Mouse (Mus musculus) erythroblast, embryonic 14.5 days (primary cell): ENCODE measurements around the gene Arfip2. TPM values are rescaled to one million over a fixed set of nuclear protein-coding genes. Genes with fewer than 3 reads are reported as not detected.

Experiments
- H3K27me3 ChIP-seq: 2 replicates; pipeline ENCODE4 v1.6.1; 2012; ENCODE audit warnings: inconsistent platforms; ENCODE audit not compliant: control insufficient read depth
- H3K36me3 ChIP-seq: 2 replicates; pipeline ENCODE4 v1.6.1; 2012; ENCODE audit warnings: mild to moderate bottlenecking, inconsistent platforms; ENCODE audit not compliant: control insufficient read depth
- H3K4me1 ChIP-seq: 2 replicates; pipeline ENCODE4 v1.6.1; 2012; ENCODE audit warnings: inconsistent platforms; ENCODE audit not compliant: control insufficient read depth
- H3K4me3 ChIP-seq: replicated peaks from 2 replicates; pipeline ENCODE3; 2012; ENCODE audit warnings: moderate library complexity, mild to moderate bottlenecking, inconsistent platforms
- H3K9me3 ChIP-seq: 2 replicates; pipeline ENCODE4 v1.6.1; 2012; ENCODE audit warnings: low read length, inconsistent platforms, mixed read lengths; ENCODE audit not compliant: control insufficient read depth
- GATA1 ChIP-seq: IDR thresholded peaks from 2 replicates; pipeline ENCODE4 v1.6.1; 2012; ENCODE audit warnings: low read length, inconsistent platforms, mixed read lengths
- TAL1 ChIP-seq: IDR thresholded peaks from 3 replicates; pipeline ENCODE4 v1.6.1; 2012; ENCODE audit warnings: low read length, inconsistent platforms, mixed read lengths
- polyA plus RNA-seq: library from polyadenylated mRNA; stranded (reverse); fragments of >175 nt; gene quantifications from 2 replicates; pipeline ENCODE4 v1.2.3, GENCODE M21; 2012

The Arfip2 gene
- polyA plus RNA-seq, 1 experiment: 1.7 TPM

GRCm38 (mm10) chr7:105617810-105618209 lies 22.4 kb downstream of the Arfip2 start:
- H3K27me3 ChIP-seq: no peaks in the 10 kb centered on the region

DNA sequence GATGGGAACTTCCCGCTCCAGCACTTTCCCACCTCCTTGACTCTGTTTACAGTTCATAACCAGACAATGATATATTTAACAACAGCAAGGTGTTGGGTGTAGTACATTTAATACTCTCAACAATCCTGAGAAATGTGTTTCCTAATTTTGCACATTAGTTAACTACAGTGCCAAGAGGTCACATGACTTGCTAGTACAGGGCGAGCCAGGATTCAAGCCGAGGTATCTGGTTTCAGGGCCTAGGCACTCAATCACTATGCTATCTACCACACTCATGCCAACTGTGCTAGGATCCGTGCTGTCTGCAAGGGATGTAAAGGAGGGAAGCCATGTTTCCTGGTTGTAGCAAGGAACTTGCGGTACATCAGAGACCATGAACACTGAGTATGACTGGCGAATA lies 23.7 kb downstream of the Arfip2 start:
- no peak overlapping the region for H3K4me3 ChIP-seq
- 0 out of 2 replicates have a peak, but pooled peaks cover 2% of the 10 kb centered on the region for H3K4me1 ChIP-seq
- peaks cover 11% of the 10 kb centered on the region; the same call in 1 of the 2 replicates for H3K36me3 ChIP-seq
- H3K27me3 ChIP-seq: no peaks in the 10 kb centered on the region
- no peaks in the 10 kb centered on the region for H3K9me3 ChIP-seq
- TF ChIP-seq GATA1: no peak
- no peak for TF ChIP-seq TAL1

More at GRCm38 (mm10) chr7:105617810-105618209, 22.4 kb downstream of the Arfip2 start:
- no peaks in the 10 kb centered on the region for H3K9me3 ChIP-seq
- H3K36me3 ChIP-seq: peaks cover 10% of the 10 kb centered on the region; the same call in 1 of the 2 replicates
- H3K4me1 ChIP-seq: 0 out of 2 replicates have a peak, but pooled peaks cover 2% of the 10 kb centered on the region
- no peak overlapping the region for H3K4me3 ChIP-seq
- TF ChIP-seq GATA1: no peak
- TF ChIP-seq TAL1: no peak

- Histone ChIP-seq H3K4me1 (0 out of 2 replicates have a peak, but pooled peaks cover 2% of the 10 kb centered on the region), H3K4me3 (no peak overlapping the region), H3K36me3 (peaks cover 18% of the 10 kb centered on the region; the same call in 1 of the 2 replicates), H3K27me3 (no peaks in the 10 kb centered on the region), H3K9me3 (no peaks in the 10 kb centered on the region)
- TF ChIP-seq TAL1: no peak
- no peak for TF ChIP-seq GATA1
Observed at GRCm38 (mm10) chr7:105615720-105616119, 24.5 kb downstream of the Arfip2 start.

- no peak for TF ChIP-seq TAL1
- TF ChIP-seq GATA1: no peak
- H3K36me3 ChIP-seq: peaks cover 19% of the 10 kb centered on the region; the same call in 1 of the 2 replicates
Observed at GRCm38 (mm10) chr7:105614400-105614799, 25.8 kb downstream of the Arfip2 start.

GRCm38 (mm10) chr7:105611767-105612166 lies 28.4 kb downstream of the Arfip2 start:
- Histone ChIP-seq H3K36me3 (peaks cover 9% of the 10 kb centered on the region; the same call in 1 of the 2 replicates), H3K4me1 (0 out of 2 replicates have a peak, but pooled peaks cover 2% of the 10 kb centered on the region), H3K9me3 (no peaks in the 10 kb centered on the region), H3K27me3 (no peaks in the 10 kb centered on the region), H3K4me3 (no peak overlapping the region)
- TF ChIP-seq TAL1: no peak
- no peak for TF ChIP-seq GATA1

More at GRCm38 (mm10) chr7:105614400-105614799, 25.8 kb downstream of the Arfip2 start:
- no peak overlapping the region for H3K4me3 ChIP-seq
- H3K27me3 ChIP-seq: no peaks in the 10 kb centered on the region
- H3K9me3 ChIP-seq: no peaks in the 10 kb centered on the region
- H3K4me1 ChIP-seq: 0 out of 2 replicates have a peak, but pooled peaks cover 2% of the 10 kb centered on the region

DNA sequence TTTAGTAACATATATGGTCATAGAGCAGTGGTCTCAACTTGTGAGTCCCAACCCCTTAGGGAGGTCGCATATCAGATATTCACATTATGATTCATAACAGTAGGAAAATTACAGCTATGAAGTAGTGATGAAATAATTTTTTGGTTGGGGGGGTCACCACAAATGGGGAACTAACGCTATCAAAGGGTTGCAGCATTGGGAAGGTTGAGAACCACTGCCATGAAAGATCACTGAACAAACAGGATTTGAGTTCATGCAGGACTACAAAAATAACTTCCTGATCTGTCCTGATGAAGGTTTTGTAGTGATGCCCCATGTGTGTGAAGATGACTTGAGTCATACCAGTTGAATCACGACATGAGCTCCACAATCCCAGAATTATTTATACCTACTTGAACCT lies 31.7 kb downstream of the Arfip2 start:
- H3K9me3 ChIP-seq: no peaks in the 10 kb centered on the region
- no peaks in the 10 kb centered on the region for H3K27me3 ChIP-seq
- peaks cover 9% of the 10 kb centered on the region; the same call in 1 of the 2 replicates for H3K36me3 ChIP-seq
- H3K4me1 ChIP-seq: no peaks in the 10 kb centered on the region
- no peak overlapping the region for H3K4me3 ChIP-seq
- TF ChIP-seq GATA1: no peak
- no peak for TF ChIP-seq TAL1

DNA sequence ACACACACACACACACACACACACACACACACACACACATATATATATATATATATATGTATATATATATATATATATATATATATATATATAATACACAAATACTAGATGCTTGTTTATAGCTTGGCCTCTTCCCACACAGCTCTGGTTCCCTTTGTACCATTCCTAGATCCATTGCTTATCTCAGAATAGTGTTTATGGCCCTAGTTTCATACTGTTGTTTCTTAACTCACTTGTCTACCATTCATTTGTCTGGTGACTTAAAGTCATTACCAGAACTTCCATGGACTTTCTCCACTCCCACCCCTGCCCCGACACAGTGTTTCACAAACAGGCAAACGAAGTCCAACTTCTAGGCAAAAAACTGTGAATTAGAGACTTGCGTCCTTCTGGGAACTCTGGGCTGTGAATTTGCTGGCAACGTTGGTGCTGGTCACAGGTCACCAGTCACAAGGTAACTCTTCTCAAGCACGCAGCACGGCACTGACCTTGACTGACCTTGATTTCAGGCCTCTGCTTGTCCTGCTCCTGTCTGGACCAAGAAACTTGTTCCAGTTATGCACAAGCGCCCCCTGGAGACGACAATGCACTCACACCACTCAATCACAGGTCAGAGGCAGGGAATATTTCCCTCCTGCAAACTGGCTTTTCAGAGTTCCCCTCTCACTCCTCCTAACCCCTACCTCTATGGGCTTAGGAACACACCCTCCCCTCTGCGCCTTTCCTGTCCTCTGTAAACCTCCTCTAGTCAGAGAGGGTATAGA lies 37.2 kb downstream of the Arfip2 start:
- no peaks in the 10 kb centered on the region for H3K27me3 ChIP-seq
- H3K4me3 ChIP-seq: no peak overlapping the region
- H3K36me3 ChIP-seq: no peaks in the 10 kb centered on the region
- no peaks in the 10 kb centered on the region for H3K4me1 ChIP-seq
- no peak for TF ChIP-seq TAL1
- TF ChIP-seq GATA1: no peak
- no peaks in the 10 kb centered on the region for H3K9me3 ChIP-seq

GRCm38 (mm10) chr7:105590097-105590496 lies 50.1 kb downstream of the Arfip2 start:
- Histone ChIP-seq H3K4me1 (peaks cover 5% of the 10 kb centered on the region; the same call in 1 of the 2 replicates), H3K9me3 (no peaks in the 10 kb centered on the region), H3K4me3 (no peak overlapping the region), H3K36me3 (peaks cover 4% of the 10 kb centered on the region; the same call in 1 of the 2 replicates), H3K27me3 (no peaks in the 10 kb centered on the region)
- no peak for TF ChIP-seq GATA1
- no peak for TF ChIP-seq TAL1

GRCm38 (mm10) chr7:105588325-105588912 lies 51.8 kb downstream of the Arfip2 start:
- Histone ChIP-seq H3K4me3 (no peak overlapping the region), H3K36me3 (peaks cover 4% of the 10 kb centered on the region; the same call in 1 of the 2 replicates), H3K27me3 (no peaks in the 10 kb centered on the region), H3K4me1 (peaks cover 5% of the 10 kb centered on the region; the same call in 1 of the 2 replicates), H3K9me3 (no peaks in the 10 kb centered on the region)
- TF ChIP-seq GATA1 (no peak), TAL1 (no peak)

Other genes starting within 250 kb of the Arfip2 start
- 3.4 and 4.0 TPM in 2 replicates for gene Fam160a2, start 240.4 kb downstream of the Arfip2 start, polyA plus RNA-seq
- gene Cnga4, start 235.8 kb downstream of the Arfip2 start, polyA plus RNA-seq: not detected in 2 replicates
- gene Cckbr, start 214.7 kb downstream of the Arfip2 start, polyA plus RNA-seq: not detected in 2 replicates
- 0.07 TPM in 1 of 2 replicates, not detected in the other for gene Cavin3, start 158.1 kb downstream of the Arfip2 start, polyA plus RNA-seq
- gene Smpd1, start 86.1 kb downstream of the Arfip2 start, polyA plus RNA-seq: 2.2 and 2.8 TPM in 2 replicates
- 0.01 and 0.19 TPM in 2 replicates for gene Apbb1, start 58.8 kb downstream of the Arfip2 start, polyA plus RNA-seq
- not detected in 2 replicates for gene Hpx, start 40.3 kb downstream of the Arfip2 start, polyA plus RNA-seq
- 0.06 and 0.10 TPM in 2 replicates for gene Trim3, start 6.8 kb downstream of the Arfip2 start, polyA plus RNA-seq
- gene Timm10b, start 360 bp downstream of the Arfip2 start, polyA plus RNA-seq: 24.4 and 28.7 TPM in 2 replicates
- 2.6 and 14.1 TPM in 2 replicates for gene Gm45799, start 136 bp upstream of the Arfip2 start, polyA plus RNA-seq
- gene Dnhd1, start 10.4 kb upstream of the Arfip2 start, polyA plus RNA-seq: not detected in 2 replicates
- gene Ilk, start 96.2 kb upstream of the Arfip2 start, polyA plus RNA-seq: 2.9 and 3.1 TPM in 2 replicates
- 0.76 and 0.80 TPM in 2 replicates for gene Rrp8, start 97.0 kb upstream of the Arfip2 start, polyA plus RNA-seq
- gene Taf10, start 103.9 kb upstream of the Arfip2 start, polyA plus RNA-seq: 50.3 and 54.5 TPM in 2 replicates
- gene Tpp1, start 111.8 kb upstream of the Arfip2 start, polyA plus RNA-seq: 2.2 and 4.4 TPM in 2 replicates
- 0.01 TPM in 1 of 2 replicates, not detected in the other for gene Dchs1, start 147.2 kb upstream of the Arfip2 start, polyA plus RNA-seq
- 11.4 and 15.8 TPM in 2 replicates for gene Mrpl17, start 170.7 kb upstream of the Arfip2 start, polyA plus RNA-seq